Mouse (Mus musculus) megakaryocyte-erythroid progenitor cell, adult 5 weeks (primary cell): ENCODE data around the gene Gla. TPM values are rescaled to one million over a fixed set of nuclear protein-coding genes. Genes with fewer than 3 reads are reported as not detected.

Experiments
- polyA plus RNA-seq: library from polyadenylated mRNA; stranded (reverse); fragments of >175 nt; gene quantifications from 2 replicates; pipeline ENCODE4 v1.2.3, GENCODE M21; 2012

Gene Gla
- 2.0 and 2.2 TPM in 2 replicates for polyA plus RNA-seq

GRCm38 (mm10) chrX:134600659-134601379 lies at the start of gene Gla, which contains the start of gene Hnrnph2:
Gene Gla (minus strand): TSS chrX:134601125.
Gene Hnrnph2 (plus strand): TSS chrX:134601179.

DNA sequence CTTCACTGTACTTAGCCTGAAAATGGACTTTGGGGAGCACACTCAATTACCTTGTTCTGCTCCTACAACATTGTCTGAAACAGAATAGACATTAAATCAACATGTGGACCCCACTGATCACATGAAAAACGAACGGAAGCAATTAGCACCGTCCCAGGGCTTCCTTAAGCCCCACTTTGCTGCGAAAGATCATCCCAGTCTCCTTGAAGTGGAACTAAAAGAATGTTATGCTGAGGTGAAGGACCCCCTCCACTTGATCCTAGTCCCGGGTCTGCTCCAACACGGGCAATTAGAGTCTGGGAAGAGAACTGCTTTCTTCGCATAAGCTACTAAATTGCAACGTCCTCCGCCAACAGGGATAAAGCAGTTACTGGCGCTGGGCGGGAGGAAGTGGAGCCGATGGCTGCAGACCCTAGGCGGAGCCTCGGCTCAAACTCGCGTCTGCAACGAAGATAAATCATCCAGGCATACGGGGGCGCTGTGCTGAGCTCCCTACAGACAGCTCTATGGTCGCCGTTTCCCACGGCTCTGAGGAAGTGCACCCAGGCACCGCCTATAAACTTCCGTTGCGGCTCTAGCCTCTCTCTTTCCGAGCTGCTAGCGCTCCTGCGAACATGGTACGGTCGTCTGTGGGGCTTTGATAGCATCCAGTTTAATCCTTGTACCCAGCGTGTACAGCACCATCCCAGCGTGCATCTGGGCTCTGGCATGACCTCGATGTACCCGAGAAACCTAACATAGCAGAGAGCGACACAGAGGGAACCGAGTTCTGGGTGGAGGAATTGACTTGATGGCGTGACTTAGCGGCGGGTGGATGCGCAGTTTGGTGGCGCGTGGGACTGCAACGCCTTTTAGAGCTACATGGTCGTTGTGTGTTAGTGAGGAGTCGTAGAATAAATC lies 15.6 kb downstream of the Gla start, which contains the start of gene Rpl36a:
TSS of gene Rpl36a (plus strand) at position 552 of the 900 bp plus-strand sequence.

GRCm38 (mm10) chrX:134582888-134583669 lies 17.8 kb downstream of the Gla start, which contains the start of gene Btk:
Gene Btk (minus strand): TSS chrX:134583570.

DNA sequence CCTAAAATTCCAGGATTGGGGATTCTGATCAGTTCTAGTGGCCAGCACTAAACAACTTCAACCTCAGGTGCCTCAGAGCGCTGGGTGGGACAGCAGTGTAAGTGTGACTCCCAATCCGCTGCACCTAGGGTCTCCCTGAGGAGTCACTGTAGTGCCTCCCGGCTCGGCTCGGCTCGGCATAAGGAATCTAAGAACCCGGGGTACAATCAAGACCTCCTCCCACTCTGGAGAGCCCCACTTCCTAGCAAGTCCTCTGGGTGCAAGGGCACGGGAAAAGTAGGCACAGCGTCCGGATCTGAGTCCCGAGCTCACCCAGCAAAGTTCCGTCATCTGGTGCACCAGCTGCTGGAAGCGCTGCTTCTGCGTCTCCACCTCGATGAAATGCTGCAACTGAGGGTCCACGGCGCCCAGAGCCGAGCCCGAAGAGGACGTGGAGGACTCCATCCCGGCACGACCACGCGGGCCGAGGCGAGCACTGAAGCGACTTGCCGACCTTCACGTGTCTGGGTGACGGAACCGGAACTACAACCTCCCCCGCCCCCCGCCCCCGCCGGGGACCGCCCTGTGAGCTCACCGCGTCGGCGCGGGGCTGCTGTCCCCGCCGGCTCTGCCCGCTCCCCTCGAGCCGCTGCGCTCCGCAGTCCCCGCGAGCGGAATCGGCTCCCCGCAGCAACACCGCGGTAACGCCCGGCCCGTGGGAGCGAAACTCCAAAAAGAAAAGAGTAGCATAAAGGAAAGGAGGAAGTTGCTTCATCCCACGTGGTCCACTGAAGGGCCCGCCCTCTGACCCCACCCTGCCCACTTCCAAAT lies 59.6 kb downstream of the Gla start, which contains the start of gene Timm8a1:
TSS of gene Timm8a1 (minus strand) at position 721 of the 810 bp plus-strand sequence.

Other genes with a start within 250 kb of the Gla start
- 0.05 and 0.25 TPM in 2 replicates for gene Drp2, start 196.6 kb downstream of the Gla start, polyA plus RNA-seq
- gene Taf7l, start 124.6 kb downstream of the Gla start, polyA plus RNA-seq = not detected in 2 replicates
- gene Timm8a1, start 59.3 kb downstream of the Gla start, polyA plus RNA-seq = 5.2 and 6.5 TPM in 2 replicates
- gene Btk, start 17.6 kb downstream of the Gla start, polyA plus RNA-seq = 13.9 and 17.7 TPM in 2 replicates
- 136 and 149 TPM in 2 replicates for gene Rpl36a, start 15.5 kb downstream of the Gla start, polyA plus RNA-seq
- 20.1 and 24.0 TPM in 2 replicates for gene Hnrnph2, start 54 bp upstream of the Gla start, polyA plus RNA-seq
- gene Armcx4, start 85.4 kb upstream of the Gla start, polyA plus RNA-seq = 0.69 and 1.2 TPM in 2 replicates
- gene Armcx1, start 116.8 kb upstream of the Gla start, polyA plus RNA-seq = 1.2 and 1.8 TPM in 2 replicates
- 3.4 and 4.6 TPM in 2 replicates for gene Armcx6, start 150.3 kb upstream of the Gla start, polyA plus RNA-seq
- 2.5 and 2.9 TPM in 2 replicates for gene Armcx3, start 155.5 kb upstream of the Gla start, polyA plus RNA-seq
- gene Armcx2, start 208.1 kb upstream of the Gla start, polyA plus RNA-seq = 12.0 and 17.5 TPM in 2 replicates